Mouse (Mus musculus): ENCODE data around the gene Gpc6. TPM values are rescaled to one million over a fixed set of nuclear protein-coding genes. Genes with fewer than 3 reads are reported as not detected.

Gene Gpc6
- total RNA-seq, 1 experiment from 2014 or later = 14.4 TPM

- no peak for DNase-seq
These were observed 548.3 kb downstream of the Gpc6 start for GRCm38 (mm10) chr14:117473378-117473777.

DNA sequence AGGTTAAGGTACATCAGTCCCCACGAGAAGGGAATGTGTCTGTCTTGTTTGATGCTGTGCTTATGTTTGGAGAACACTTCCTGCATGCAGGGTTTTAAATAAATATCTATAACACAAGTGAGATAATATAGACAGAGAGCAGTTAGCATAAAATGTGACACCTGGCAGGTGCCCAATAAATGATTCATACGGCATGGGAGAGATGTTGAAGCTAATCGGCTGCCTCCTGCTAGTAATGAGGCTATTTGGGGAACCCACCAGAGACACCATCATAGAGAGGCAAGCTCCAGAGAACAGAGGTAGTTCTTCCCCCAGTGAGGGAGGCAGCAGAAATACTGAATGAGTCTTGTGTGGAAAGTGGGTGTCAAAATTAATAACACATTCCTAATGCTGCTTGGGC, 553.8 kb downstream of the Gpc6 start:
- no peak for DNase-seq

DNA sequence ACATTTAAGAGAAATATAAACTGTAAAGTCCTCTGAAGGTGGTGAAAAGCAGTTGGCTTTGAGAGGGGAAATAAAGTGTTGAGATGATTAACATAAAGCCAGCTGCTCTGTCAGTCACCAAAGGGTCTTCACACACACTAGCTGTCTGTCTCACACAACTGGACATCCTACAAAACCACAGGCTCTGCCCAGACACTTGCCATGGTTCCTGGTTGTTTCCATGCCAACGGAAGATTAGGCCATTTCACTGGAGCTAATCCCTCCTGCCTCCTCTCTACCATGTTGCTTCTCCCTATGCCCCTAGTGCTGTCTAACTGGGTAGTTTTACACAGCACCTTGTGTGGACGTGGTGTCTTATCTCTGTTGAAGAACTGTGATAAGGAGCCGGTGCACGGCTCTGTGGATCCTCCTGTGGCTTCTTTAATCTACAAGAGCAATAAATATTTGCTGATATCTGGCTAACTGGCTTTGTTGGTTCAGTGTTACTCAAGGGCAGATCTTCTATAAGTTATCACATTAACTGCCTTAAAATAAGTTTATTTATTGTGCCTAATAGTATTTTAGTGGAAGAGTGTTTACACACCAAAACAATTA, 562.1 kb downstream of the Gpc6 start:
- no peak for DNase-seq

DNA sequence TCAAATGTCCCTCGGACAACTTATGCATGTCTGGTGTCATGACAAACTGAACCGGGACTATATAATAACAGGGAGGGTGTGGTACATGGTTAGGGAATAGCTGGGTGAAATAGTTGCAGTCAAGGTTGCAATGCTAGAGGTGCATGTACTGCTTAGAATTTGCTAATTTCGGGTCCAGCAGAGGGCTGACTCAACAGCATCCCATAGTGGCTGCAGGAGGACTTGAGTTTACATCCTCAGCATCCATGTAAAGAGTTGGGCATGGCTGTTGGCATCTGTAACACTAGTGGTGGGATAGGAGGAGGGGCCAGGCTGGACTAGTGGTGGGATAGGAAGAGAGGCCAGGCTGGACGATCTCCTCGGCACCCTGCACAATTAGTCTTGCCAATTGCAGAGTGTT, 565.4 kb downstream of the Gpc6 start:
- no peak for DNase-seq

DNA sequence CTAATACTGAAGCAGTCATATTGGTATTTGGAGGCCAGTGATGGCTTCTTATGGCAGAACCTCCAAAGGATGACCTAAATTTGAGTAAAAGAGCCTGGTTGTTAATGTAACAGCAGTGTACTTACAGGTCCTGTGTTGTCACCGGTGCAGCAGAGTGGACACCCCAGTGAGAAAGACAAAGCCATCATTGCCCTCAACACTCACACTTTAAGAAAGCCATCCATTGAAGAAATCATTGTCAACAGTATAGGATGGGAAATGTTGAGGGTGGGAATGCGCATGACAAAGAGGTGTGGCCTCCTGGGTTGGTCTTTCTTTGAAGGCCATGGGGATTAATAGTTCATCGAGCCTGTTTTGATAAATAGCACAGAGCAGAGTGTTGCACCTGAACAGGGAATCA, 570.0 kb downstream of the Gpc6 start:
- DNase-seq = no peak

- no peak for DNase-seq
These were observed 573.7 kb downstream of the Gpc6 start for GRCm38 (mm10) chr14:117498785-117499184.

DNA sequence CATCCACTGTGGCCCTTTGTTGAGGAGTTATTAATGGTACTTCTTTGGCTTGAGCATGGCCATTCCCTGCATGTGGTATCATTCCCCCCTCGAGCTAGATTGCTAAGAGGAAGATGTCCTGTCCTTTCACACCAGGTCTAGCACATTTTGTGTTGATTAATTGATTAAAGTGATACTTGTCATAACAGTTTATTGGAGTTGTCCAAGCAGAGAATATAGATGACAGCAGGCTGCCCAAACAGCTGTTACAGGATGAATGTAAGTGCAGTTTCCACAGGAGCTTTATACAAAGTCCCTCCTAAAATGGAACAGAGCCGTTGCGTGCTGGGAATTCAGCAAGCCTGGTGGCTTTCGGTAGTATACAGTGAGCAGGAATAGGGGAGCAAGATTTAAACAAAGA, 574.2 kb downstream of the Gpc6 start:
- DNase-seq = no peak

DNA sequence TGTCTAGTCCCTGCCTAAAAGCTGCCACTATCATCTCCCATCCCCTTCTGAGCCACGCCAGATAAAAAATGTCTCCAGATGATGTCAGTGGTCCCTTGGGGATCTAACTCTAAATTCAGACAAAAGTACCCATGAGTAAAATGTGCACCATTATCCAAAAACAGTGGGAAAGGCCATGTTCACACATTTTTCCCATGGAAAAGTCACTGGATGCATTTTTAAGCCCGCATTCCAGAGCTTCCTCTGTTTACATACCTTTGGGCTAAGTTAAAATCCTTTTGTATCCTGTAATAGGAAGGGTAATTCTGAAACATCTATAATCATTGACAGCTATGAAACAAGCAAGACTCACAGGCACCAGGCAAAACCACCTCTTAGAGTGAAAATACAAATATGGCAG, 589.7 kb downstream of the Gpc6 start:
- no peak for DNase-seq

DNA sequence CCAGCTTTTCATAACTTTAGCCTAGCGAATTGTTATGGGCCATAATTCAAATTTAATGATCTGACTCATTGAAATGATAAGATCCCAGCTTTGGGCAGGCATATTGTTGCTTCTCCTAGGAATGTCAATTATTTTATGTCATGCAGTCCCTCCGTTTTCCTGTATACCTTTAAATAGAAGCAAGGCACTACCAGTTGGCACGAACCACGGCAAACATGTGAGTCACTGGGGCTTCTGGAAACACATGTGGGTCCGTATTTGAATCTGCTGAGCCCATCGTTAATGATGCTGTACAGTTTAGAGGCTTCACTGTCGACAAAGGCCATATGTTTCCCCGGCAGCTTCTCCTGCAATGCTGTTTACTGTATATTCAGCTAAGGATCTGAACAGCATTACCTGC, 594.5 kb downstream of the Gpc6 start:
- peak; percentile 27 for DNase-seq

DNA sequence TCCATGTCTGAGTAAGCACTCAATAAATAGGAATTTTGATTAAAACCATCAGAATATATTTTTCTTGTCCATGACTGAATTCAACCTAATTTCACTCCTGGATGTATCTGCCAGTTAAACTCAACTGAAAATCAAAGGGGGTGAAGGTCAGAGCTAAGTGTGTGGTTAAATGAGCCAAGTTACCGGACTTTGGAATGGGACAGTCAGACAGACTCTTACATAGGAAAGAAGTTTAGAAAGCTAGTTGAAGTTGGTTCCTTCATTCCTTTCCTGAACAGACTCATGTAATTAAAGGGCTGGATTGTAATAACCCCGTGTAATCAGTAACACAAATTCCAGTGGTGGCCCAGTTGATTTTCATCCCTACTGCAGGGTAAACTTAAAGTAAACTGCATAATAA, 595.6 kb downstream of the Gpc6 start:
- no peak for DNase-seq

DNA sequence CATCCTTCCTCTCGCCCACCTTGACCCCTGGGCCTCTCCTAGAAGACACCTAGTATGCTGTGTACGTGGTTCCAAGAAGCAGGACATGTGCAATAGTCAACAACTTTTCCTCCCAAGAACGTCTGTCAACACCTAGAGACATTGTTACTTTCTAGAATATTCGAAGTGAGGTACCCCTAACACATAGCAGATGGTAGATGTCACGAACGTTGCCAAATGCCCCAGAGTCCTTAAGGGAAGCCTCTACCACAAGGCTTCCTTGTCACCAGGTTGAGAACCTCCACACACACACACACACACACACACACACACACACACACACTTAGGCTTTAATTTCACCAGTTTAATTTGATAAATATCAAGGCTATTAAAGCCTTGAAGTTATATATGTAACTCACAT, 600.0 kb downstream of the Gpc6 start:
- no peak for DNase-seq

DNA sequence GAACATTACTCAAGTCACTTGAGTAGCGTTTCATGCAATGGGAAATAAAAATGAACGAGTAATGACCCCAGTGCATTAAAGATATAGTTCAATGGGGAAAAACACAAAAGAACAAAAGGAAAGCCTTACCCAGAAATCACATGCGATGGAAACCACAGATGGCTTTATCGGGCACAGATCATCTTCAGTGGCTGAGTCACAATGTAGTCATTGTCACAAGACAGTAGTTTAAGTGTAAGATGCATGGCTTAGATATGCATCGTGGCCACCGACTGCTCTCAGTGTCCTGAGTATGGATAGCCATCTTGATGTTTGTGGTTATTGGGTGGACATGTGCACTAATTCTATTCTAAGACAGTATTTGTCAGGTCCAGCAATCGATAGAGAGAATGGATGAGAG, 601.9 kb downstream of the Gpc6 start:
- DNase-seq = no peak

DNA sequence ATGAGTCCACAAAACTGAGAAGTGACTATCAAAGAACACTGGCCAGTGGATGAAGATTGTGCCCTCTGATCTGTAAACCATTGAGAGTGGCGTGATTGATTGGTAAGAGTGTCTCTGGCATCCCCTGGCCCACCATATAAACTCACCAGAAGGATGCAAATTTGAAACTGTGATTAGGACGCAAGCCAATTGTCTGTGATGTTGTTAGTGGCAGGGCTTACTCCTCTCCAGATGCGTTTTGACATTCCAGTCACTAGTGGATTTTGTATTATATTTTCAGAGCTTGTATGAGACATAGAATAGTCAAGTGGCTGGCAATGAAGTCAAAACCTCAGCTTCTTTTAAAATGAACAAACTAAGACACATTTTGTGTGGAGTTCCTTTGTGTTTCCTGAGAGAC, 604.3 kb downstream of the Gpc6 start:
- no peak for DNase-seq

- no peak for DNase-seq
These were observed 627.7 kb downstream of the Gpc6 start for GRCm38 (mm10) chr14:117552776-117553175.

GRCm38 (mm10) chr14:117556715-117557320, 631.7 kb downstream of the Gpc6 start:
- DNase-seq = no peak

DNA sequence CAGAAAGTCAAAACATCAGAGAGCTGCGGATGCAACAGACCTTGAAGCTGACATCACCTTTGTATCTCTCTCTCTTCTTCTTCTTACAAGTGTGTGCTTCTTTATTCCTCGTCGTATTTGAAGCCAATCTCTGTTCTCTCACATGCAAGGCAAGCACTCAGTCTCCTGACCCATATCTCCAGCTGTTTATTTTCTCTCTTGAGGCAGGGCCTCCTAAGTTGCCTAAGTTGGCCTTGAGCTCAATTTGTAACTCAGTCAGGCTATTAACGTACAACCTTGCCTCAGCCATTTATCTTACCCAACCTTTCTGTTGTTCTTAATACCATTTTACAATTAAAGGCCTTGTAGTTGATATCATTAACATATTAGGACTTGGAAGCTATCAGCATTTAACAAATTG, 637.0 kb downstream of the Gpc6 start:
- DNase-seq = peak; percentile 13

DNA sequence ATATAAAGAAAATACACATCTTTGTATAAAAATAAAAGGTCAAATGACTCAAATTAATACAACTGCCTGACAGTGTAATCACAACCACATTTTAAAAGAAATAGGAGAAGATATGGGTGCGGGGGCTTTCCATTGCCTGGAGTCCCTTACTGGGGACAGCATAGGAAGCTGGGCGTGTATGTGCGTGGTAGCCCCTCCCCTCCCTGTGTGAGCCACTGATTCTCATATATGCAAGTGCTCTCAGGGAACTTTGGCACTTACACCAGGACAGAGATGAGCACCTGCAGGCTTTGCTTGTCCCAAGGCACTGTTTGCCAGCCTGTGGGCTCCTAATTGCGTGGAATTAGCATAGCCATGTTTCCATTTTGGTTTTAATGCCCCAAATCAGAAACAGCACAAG, 644.2 kb downstream of the Gpc6 start:
- DNase-seq = no peak

DNA sequence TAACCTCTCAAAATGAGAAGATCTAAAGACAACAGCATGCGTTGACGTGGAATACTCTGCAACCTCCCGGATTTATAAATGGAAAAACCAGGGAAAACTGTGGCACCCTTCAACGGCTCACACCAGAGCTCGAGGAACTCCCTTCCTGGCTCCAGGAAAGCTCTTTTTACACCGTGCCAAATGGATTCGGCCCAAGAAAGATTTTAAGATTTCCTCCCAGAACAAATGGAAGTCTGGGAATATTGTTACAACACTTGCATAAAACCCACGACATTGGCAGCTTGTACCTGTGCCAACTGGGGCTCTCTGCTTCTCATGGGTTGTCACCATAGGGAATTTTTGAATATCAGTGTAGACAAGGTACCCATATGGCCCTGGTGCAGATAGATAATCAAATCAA, 647.1 kb downstream of the Gpc6 start:
- DNase-seq = peak; percentile 38

GRCm38 (mm10) chr14:117574216-117574615, 649.1 kb downstream of the Gpc6 start:
- DNase-seq = no peak

- DNase-seq = no peak
These were observed 656.6 kb downstream of the Gpc6 start for GRCm38 (mm10) chr14:117581740-117582139.

GRCm38 (mm10) chr14:117599758-117600157, 674.6 kb downstream of the Gpc6 start:
- DNase-seq = no peak

DNA sequence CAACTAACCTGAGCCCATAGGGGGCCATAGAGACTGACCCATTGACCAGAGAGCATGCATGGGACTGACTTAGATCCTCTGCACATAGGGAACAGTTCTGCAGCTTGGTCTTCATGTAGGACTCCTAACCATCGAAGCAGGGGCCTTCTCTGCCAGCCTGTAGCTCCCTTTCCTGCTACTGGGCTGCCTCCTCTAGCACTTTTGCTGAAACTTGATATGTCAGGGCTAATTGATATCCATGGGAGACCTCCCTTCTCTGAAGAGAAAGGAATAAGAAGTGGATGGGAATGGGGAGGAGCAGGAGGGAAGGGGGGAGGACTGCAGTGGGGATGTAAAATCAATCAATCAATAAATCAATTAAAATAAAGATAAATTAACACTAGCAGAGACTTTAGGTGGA, 678.7 kb downstream of the Gpc6 start:
- no peak for DNase-seq

- DNase-seq = no peak
These were observed 680.6 kb downstream of the Gpc6 start for GRCm38 (mm10) chr14:117605750-117606149.

DNA sequence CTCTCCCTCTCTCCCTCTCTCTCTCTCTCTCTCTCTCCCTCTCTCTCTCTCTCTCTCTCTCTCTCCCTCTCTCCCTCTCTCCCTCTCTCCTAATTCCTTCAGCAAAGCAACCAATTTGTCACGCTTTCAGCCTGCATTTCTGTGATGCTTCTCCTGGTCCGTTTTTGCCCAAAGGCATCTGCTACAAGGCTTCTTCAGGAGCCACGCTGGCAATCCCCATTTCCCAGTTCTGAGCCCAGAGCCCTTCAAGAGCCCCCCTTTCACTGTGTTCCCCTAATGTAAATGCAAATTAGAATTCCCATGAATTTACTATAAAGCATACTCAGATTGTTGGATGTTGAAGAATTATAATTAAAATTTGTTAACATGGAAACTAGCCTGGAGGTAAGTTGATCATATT, 686.0 kb downstream of the Gpc6 start:
- DNase-seq = no peak

Data from adrenal gland, postnatal 14 days (tissue).